17 mouse cellular contexts compared by ENCODE assay signal in the genomic region with DNA sequence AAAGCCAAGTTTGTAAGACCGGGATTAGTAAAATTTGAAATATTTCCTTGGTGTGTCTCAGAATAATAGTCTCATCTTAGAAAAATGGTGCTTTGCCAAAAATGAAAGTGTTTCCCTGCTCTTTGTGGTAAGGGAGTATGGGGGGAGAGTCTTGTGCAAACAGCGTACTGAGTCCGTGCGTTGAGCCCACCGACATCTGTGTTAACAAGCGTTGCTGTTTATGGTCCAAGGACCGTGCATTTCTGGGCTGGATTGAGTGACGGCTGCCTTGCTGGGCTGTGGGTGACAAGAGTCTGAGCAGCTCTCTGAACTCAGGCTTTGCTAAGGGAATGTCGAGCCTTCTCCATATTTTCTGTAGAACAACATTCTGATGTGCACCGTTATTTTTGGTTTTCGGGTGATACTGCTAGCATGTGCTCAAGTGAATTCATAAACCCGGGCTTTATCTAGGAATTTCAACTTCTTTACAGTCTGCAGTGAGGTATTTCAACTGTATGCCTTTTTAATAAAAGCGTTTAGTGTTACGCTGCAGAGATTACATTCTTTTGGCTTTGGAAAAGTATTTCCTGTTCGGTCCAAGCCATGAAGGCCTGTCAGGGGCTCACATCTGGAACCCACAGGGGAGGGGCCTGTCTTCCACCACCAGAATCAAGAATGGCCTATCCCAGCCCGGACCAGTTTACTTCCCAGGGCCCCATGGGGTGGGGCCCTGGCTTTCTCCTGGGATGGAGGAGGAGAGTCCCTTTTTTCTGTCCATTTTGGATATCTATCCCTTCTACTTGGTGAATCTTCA. TPM values are rescaled to one million over a fixed set of nuclear protein-coding genes. Genes with fewer than 3 reads are reported as not detected.
A peak's percentile ranks its signal among the peaks of the same experiment; 100 is the strongest.
DNase-seq lines count a peak whose midpoint lies in the region; ATAC-seq and TF ChIP-seq lines count a peak whose summit lies in the region.
"Had no signal": no experiment of that assay in that cellular context is flagged by ENCODE, and none has a peak within 500 bp of the region (broad histone marks: within the 10 kb centered on the region; RNA-seq: fewer than 3 reads in every experiment).

No protein-coding gene starts in this region.

- H3K4me3 ChIP-seq in gastrocnemius, adult 2 months = 0 out of 2 replicates have a peak overlapping the region, but pooled peaks have one; percentile 13
- no peak overlapping the region for H3K4me3 ChIP-seq in myocyte
- H3K4me3 ChIP-seq: forebrain, embryonic 15.5 days; liver, embryonic 15.5 days; neural tube, embryonic 15.5 days had no signal

- H3K4me2 ChIP-seq in myocyte (ENCODE audit: low read depth) = peak overlapping the region; percentile 4
- H3K4me2 ChIP-seq: forebrain, embryonic 15.5 days; liver, embryonic 15.5 days; neural tube, embryonic 15.5 days had no signal

- TF ChIP-seq CTCF in gastrocnemius, adult 2 months (IDR thresholded peaks at IDR 0.05) = no peak

- intact Hi-C loops in gastrocnemius, adult 2 months (cut with DNase I) = no loop called here

- no peak for TF ChIP-seq POLR2A in myocyte (IDR thresholded peaks at IDR 0.05; ENCODE audit: insufficient read length, low read depth)

- DNase-seq in gastrocnemius, adult 2 months = no peak
- no peak for DNase-seq in gastrocnemius, postnatal 10 days
- peak; percentile 39 to 58 for DNase-seq in kidney, postnatal 4 days
- DNase-seq in kidney, adult 18-20 months = no peak
- DNase-seq in right cerebral cortex, postnatal 4 days = no peak
- no peak for DNase-seq in gastrocnemius, postnatal 25 days
- DNase-seq: adrenal gland, adult 2 months; kidney, adult 11 months; midbrain, embryonic 14.5 days; right cerebral cortex, postnatal 25 days had no signal

- H3K27ac ChIP-seq in gastrocnemius, adult 2 months = peak overlapping the region; percentile 9
- H3K27ac ChIP-seq: forebrain, embryonic 15.5 days; liver, embryonic 15.5 days; neural tube, embryonic 15.5 days had no signal

- H3K27me3 ChIP-seq in myocyte (ENCODE audit: control insufficient read depth, insufficient read depth, insufficient read length) = no peaks in the 10 kb centered on the region
- H3K27me3 ChIP-seq: forebrain, embryonic 15.5 days; liver, embryonic 15.5 days; neural tube, embryonic 15.5 days had no signal

- no peaks in the 10 kb centered on the region for H3K79me2 ChIP-seq in myocyte (ENCODE audit: control insufficient read depth, insufficient read depth)

- H3K36me3 ChIP-seq in myocyte (ENCODE audit: control insufficient read depth, insufficient read depth) = no peaks in the 10 kb centered on the region
- H3K36me3 ChIP-seq: forebrain, embryonic 15.5 days; liver, embryonic 15.5 days; neural tube, embryonic 15.5 days had no signal

- ATAC-seq in granulocyte monocyte progenitor cell, adult 5-6 weeks (replicated peaks; ENCODE audit: poor library complexity, severe bottlenecking) = peak; percentile 67
- ATAC-seq: forebrain, embryonic 15.5 days had no signal

- no peak overlapping the region for H3ac ChIP-seq in myocyte (ENCODE audit: control insufficient read depth, insufficient read length)

TF ChIP-seq in myocyte, 11 proteins besides CTCF, POLR2A, EP300 and RAD21:
- TF ChIP-seq USF1 (IDR thresholded peaks at IDR 0.05; ENCODE audit: low read depth) = no peak
- TF ChIP-seq TCF12 (IDR thresholded peaks at IDR 0.05; ENCODE audit: insufficient read depth, poor library complexity, severe bottlenecking) = no peak
- no peak for TF ChIP-seq POLR2AphosphoS2 (IDR thresholded peaks at IDR 0.05; ENCODE audit: insufficient read length, low read depth)
- TF ChIP-seq CEBPB (IDR thresholded peaks at IDR 0.05; ENCODE audit: insufficient read depth, poor library complexity, severe bottlenecking) = no peak
- TF ChIP-seq REST (IDR thresholded peaks at IDR 0.05; ENCODE audit: insufficient read depth, insufficient read length) = no peak
- no peak for TF ChIP-seq SRF (IDR thresholded peaks at IDR 0.05; ENCODE audit: control insufficient read depth, insufficient read length, low read depth)
- no peak for TF ChIP-seq E2F4 (IDR thresholded peaks at IDR 0.05; ENCODE audit: insufficient read depth)
- TF ChIP-seq MYOD1 (IDR thresholded peaks at IDR 0.05; ENCODE audit: control insufficient read depth in 1 of 3, insufficient read length in 2 of 3, low read depth in 2 of 3) = no peak
- TF ChIP-seq MYOG (IDR thresholded peaks at IDR 0.05; ENCODE audit: control insufficient read depth in 1 of 3, insufficient read depth in 1 of 3, insufficient read length in 2 of 3, low read depth in 2 of 3) = no peak
- TF ChIP-seq TCF3 (IDR thresholded peaks at IDR 0.05; ENCODE audit: insufficient read length, low read depth) = no peak
- no peak for TF ChIP-seq MAX (IDR thresholded peaks at IDR 0.05; ENCODE audit: low read depth)

RNA-seq across cellular contexts. Expression of gene Fam169b, which starts 20.6 kb away (rescaled TPM):
- total RNA-seq in gastrocnemius, adult 2 months (2021) = under 1 TPM in 1 of 2 experiments, not detected in 1; 0.08 TPM
- total RNA-seq in gastrocnemius, postnatal 10 days (2021) = 1 to 10 TPM; 1.1 to 2.9 TPM
- total RNA-seq in granulocyte monocyte progenitor cell, adult 5-6 weeks (2014; fragmentation: Nextera tagmentation) = 0.30 TPM in 1 of 2 replicates, not detected in the other
- total RNA-seq in granulocyte monocyte progenitor cell, adult 5-6 weeks (2017) = 0.13 and 0.41 TPM in 2 replicates
- 0.79 TPM for polyA plus RNA-seq in myocyte (2012; fragmentation: generic; extraction: Trizol)
- under 1 TPM in 1 of 2 experiments, not detected in 1; 0.18 TPM for total RNA-seq in gastrocnemius, postnatal 25 days (2021)
- total RNA-seq: adrenal gland, adult 2 months; MEL had no signal
- polyA plus RNA-seq: forebrain, embryonic 15.5 days had no signal

RNA-seq across cellular contexts. Expression of gene Pgpep1l, which starts 30.2 kb away (rescaled TPM):
- total RNA-seq in gastrocnemius, adult 2 months (2021) = 1 to 10 TPM; 1.9 to 3.9 TPM
- total RNA-seq in gastrocnemius, postnatal 10 days (2021) = 10 to 100 TPM in 1 of 2 experiments, 1 to 10 TPM in 1; 6.6 to 10.7 TPM
- not detected in 2 replicates for total RNA-seq in granulocyte monocyte progenitor cell, adult 5-6 weeks (2014; fragmentation: Nextera tagmentation)
- not detected in 2 replicates for total RNA-seq in granulocyte monocyte progenitor cell, adult 5-6 weeks (2017)
- polyA plus RNA-seq in myocyte (2012; fragmentation: generic; extraction: Trizol) = 0.22 TPM
- total RNA-seq in gastrocnemius, postnatal 25 days (2021) = 1 to 10 TPM; 4.4 to 5.0 TPM
- total RNA-seq: adrenal gland, adult 2 months; MEL had no signal
- polyA plus RNA-seq: adrenal gland, adult 2 months; forebrain, embryonic 15.5 days; gonadal fat pad, adult 2 months; liver, embryonic 15.5 days; midbrain, embryonic 14.5 days; neural tube, embryonic 15.5 days had no signal

Comparison
In these comparisons a context has a peak if more than half of its experiments do, and no peak if none do; other contexts are left out.
1. DNase-seq: peak in kidney, postnatal 4 days (2 of 2); none in gastrocnemius, adult 2 months (single experiment), gastrocnemius, postnatal 10 days (single experiment), kidney, adult 18-20 months (single experiment), right cerebral cortex, postnatal 4 days (single experiment) and gastrocnemius, postnatal 25 days (single experiment).